Mouse (Mus musculus): ENCODE data around the gene Ugt1a7c. TPM values are rescaled to one million over a fixed set of nuclear protein-coding genes. Genes with fewer than 3 reads are reported as not detected.
A peak's percentile ranks its signal among the peaks of the same experiment; 100 is the strongest.

The Ugt1a7c gene
- polyA plus RNA-seq, 1 experiment from 2014 or later, result 2.7 TPM

DNA sequence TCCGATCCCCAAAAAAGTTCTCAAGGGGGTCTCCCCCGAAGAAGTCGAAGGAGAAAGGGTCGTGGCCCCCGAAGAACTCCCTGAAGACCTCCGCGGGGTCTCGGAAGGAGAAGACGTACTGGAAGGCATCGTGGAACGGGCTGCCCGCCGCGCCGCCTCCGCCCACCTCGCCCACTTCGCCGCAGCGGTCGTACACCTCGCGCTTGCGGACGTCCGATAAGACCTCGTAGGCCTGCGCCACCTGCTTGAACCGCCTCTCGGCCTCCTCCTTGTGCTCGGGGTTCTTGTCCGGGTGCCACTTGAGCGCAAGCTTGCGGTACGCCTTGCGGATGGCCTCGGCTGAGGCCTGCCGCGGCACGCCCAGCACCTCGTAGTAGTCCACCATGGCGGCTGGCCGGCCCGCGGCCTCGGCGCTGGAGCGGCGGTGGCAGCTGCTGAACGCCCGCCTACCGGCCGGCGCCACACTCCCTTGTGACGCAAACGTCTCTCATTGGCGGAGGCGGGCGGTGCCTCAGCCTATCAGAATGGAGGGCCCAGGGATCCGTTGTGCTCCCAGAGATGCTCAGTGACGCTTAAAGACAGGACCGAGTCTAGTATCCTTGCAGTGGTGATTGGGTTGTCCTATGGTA lies 110.5 kb downstream of the Ugt1a7c start, which contains the start of gene Dnajb3:
TSS of gene Dnajb3 (minus strand) at position 489 of the 629 bp plus-strand sequence.
- WGBS, result 7% methylated on average over 46 of the region's 62 CpGs
- ATAC-seq (peak; percentile 96), DNase-seq (ENCODE audit: low spot score) (peak; percentile 72)
- H3K27me3 ChIP-seq (replicated peaks; ENCODE audit: insufficient read depth, low read length), result no peaks in the 10 kb centered on the region
- H3K4me3 ChIP-seq (ENCODE audit: low read depth, low read length), result peak within 1 kb of the TSS; percentile 31
- no peak within 1 kb of the TSS for H3K9ac ChIP-seq (replicated peaks; ENCODE audit: low read depth)
- no peaks in the 10 kb centered on the region for H3K4me1 ChIP-seq (ENCODE audit: insufficient read depth, low read depth, low read length)
- no peak within 1 kb of the TSS for H3K27ac ChIP-seq (ENCODE audit: low read length)
- no peaks in the 10 kb centered on the region for H3K36me3 ChIP-seq (ENCODE audit: insufficient read depth, low read length)
- H3K9me3 ChIP-seq (ENCODE audit: low read length), result no peaks in the 10 kb centered on the region
- 0 out of 2 replicates have a peak, but pooled peaks have one; percentile 19 for TF ChIP-seq CTCF (IDR thresholded peaks at IDR 0.05)
- no peak for TF ChIP-seq EP300 (IDR thresholded peaks at IDR 0.05)
- H3K4me2 ChIP-seq (replicated peaks; ENCODE audit: low read depth, low read length), result peak within 1 kb of the TSS; percentile 75

DNA sequence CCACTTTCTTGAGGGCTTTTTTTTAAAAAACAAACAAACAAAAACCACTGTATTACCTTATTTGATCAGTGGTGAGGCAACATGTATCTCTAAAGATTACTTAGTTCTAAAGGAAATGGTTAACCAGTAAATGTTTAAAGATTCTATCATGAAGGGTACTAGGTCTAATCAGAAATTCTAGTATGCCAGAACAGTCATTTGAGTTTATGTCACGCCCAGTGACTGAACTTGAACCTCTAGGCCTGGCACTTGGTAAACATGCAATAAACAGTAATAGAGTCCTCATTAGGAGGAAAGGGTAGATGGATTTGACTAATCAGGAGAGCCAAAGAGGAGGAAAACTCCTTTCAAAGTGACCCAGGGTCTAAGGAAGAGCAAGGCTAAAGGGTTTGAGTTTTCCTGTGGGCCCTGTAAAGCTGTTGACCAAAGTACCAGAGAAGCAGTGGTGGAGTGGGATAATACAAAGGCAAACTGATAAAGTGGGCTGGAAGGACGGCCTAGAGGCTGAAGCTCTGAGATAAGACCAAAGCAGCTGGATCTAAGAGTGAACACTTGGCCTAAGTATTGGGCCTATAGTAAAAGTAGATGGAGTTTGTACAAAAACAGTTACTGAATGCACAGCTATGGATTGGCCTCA lies 112.1 kb downstream of the Ugt1a7c start:
- no peaks in the 10 kb centered on the region for H3K4me1 ChIP-seq (ENCODE audit: insufficient read depth, low read depth, low read length)
- 59% methylated on average over 2 of the region's 2 CpGs for WGBS
- no peaks in the 10 kb centered on the region for H3K27me3 ChIP-seq (replicated peaks; ENCODE audit: insufficient read depth, low read length)

DNA sequence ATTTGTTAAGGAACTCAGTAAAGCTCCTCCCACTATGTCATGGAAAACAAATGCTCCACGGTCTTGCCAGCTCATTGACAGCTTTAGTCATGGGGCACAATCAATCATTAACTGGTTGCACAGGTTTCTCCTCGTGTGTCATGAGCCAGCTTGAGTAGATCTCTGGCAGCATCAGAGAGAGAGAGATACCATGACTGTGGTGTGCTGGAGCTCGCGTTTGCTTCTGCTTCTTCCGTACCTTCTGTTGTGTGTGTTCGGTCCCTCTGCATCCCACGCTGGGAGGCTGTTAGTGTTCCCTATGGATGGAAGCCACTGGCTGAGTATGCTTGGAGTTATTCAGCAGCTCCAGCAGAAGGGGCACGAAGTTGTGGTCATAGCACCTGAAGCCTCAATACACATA lies 117.0 kb downstream of the Ugt1a7c start, which contains the start of gene Ugt1a1:
TSS of gene Ugt1a1 (plus strand) at position 148 of the 400 bp plus-strand sequence.
- no peak for TF ChIP-seq EP300 (IDR thresholded peaks at IDR 0.05)
- no peak for TF ChIP-seq CTCF (IDR thresholded peaks at IDR 0.05)
- Histone ChIP-seq H3K9me3 (ENCODE audit: low read length) (peaks cover 45% of the 10 kb centered on the region), H3K36me3 (ENCODE audit: insufficient read depth, low read length) (no peaks in the 10 kb centered on the region), H3K9ac (replicated peaks; ENCODE audit: low read depth) (no peak within 1 kb of the TSS), H3K27ac (ENCODE audit: low read length) (no peak within 1 kb of the TSS), H3K27me3 (replicated peaks; ENCODE audit: insufficient read depth, low read length) (no peaks in the 10 kb centered on the region), H3K4me2 (replicated peaks; ENCODE audit: low read depth, low read length) (no peak within 1 kb of the TSS), H3K4me1 (ENCODE audit: insufficient read depth, low read depth, low read length) (no peaks in the 10 kb centered on the region), H3K4me3 (ENCODE audit: low read depth, low read length) (no peak within 1 kb of the TSS)
- DNase-seq (ENCODE audit: low spot score) (peak; percentile 34), ATAC-seq (peak; percentile 27)
- 62% methylated on average over 8 of the region's 8 CpGs for WGBS

More for the DNA sequence above, 112.1 kb downstream of the Ugt1a7c start:
- no peak overlapping the region for H3K27ac ChIP-seq (ENCODE audit: low read length)
- no peak overlapping the region for H3K9ac ChIP-seq (replicated peaks; ENCODE audit: low read depth)
- no peaks in the 10 kb centered on the region for H3K36me3 ChIP-seq (ENCODE audit: insufficient read depth, low read length)
- ATAC-seq (no peak), DNase-seq (ENCODE audit: low spot score) (no peak)
- H3K4me2 ChIP-seq (replicated peaks; ENCODE audit: low read depth, low read length), result no peak overlapping the region
- no peak overlapping the region for H3K4me3 ChIP-seq (ENCODE audit: low read depth, low read length)
- TF ChIP-seq EP300 (IDR thresholded peaks at IDR 0.05) (no peak), CTCF (IDR thresholded peaks at IDR 0.05) (no peak)
- H3K9me3 ChIP-seq (ENCODE audit: low read length), result peaks cover 5% of the 10 kb centered on the region

DNA sequence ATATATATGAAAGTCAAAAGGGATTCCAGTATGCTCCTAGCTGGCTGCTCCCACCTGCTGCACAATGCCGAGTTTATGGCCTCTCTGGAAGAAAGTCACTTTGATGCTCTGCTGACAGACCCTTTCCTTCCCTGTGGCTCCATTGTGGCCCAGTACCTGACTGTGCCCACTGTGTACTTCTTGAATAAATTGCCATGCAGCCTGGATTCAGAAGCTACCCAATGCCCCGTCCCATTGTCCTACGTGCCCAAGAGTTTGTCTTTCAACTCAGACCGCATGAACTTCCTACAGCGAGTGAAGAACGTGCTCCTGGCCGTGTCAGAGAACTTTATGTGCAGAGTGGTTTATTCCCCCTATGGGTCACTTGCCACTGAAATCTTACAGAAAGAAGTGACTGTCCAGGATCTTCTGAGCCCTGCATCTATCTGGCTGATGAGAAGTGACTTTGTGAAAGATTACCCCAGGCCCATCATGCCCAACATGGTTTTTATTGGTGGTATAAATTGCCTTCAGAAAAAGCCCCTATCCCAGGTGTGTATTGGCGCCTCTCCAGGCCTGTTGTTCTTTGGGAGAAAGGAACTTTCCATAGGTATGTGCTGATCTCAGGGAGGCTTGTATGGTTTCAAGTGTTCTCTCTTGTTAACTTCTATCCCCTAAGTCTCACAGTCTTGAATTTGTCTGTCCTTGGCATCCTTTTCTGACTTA lies 117.6 kb downstream of the Ugt1a7c start:
- H3K4me2 ChIP-seq (replicated peaks; ENCODE audit: low read depth, low read length), result no peak overlapping the region
- H3K27ac ChIP-seq (ENCODE audit: low read length), result no peak overlapping the region
- TF ChIP-seq EP300 (IDR thresholded peaks at IDR 0.05), result no peak
- TF ChIP-seq CTCF (IDR thresholded peaks at IDR 0.05), result no peak
- H3K9me3 ChIP-seq (ENCODE audit: low read length), result peaks cover 52% of the 10 kb centered on the region
- 60% methylated on average over 8 of the region's 8 CpGs for WGBS
- no peaks in the 10 kb centered on the region for H3K36me3 ChIP-seq (ENCODE audit: insufficient read depth, low read length)
- no peaks in the 10 kb centered on the region for H3K4me1 ChIP-seq (ENCODE audit: insufficient read depth, low read depth, low read length)
- H3K9ac ChIP-seq (replicated peaks; ENCODE audit: low read depth), result no peak overlapping the region
- no peaks in the 10 kb centered on the region for H3K27me3 ChIP-seq (replicated peaks; ENCODE audit: insufficient read depth, low read length)
- no peak overlapping the region for H3K4me3 ChIP-seq (ENCODE audit: low read depth, low read length)
- ATAC-seq, result peak; percentile 11; the same call in 1 of the 2 replicates
- DNase-seq (ENCODE audit: low spot score), result peak; percentile 21

DNA sequence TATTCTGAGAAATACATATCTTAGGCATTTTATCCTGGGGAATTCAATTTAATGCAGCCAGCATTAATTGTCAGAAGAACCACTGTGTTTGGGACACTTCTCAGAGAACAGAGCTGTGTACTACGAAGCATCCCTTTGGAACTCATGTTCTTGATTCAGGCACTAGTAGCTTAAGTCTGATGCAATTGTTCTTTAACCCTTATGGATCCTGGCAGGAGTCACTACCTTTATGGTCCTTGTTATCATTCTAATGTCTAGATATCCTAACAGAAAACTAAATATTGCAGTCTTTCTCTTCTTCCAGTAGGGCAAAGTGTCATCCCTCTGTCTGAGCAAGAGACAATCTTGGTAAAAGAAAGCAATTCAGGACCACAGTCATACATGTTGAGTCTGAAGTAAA lies 118.2 kb downstream of the Ugt1a7c start:
- Histone ChIP-seq H3K36me3 (ENCODE audit: insufficient read depth, low read length) (no peaks in the 10 kb centered on the region), H3K9ac (replicated peaks; ENCODE audit: low read depth) (no peak overlapping the region), H3K9me3 (ENCODE audit: low read length) (peaks cover 54% of the 10 kb centered on the region), H3K4me3 (ENCODE audit: low read depth, low read length) (no peak overlapping the region), H3K27me3 (replicated peaks; ENCODE audit: insufficient read depth, low read length) (no peaks in the 10 kb centered on the region), H3K4me1 (ENCODE audit: insufficient read depth, low read depth, low read length) (no peaks in the 10 kb centered on the region), H3K4me2 (replicated peaks; ENCODE audit: low read depth, low read length) (no peak overlapping the region), H3K27ac (ENCODE audit: low read length) (no peak overlapping the region)
- ATAC-seq (no peak; the same call in 1 of the 2 replicates), DNase-seq (ENCODE audit: low spot score) (peak; percentile 15)
- 72% methylated on average over 1 of the region's 1 CpGs for WGBS
- TF ChIP-seq CTCF (IDR thresholded peaks at IDR 0.05) (no peak), EP300 (IDR thresholded peaks at IDR 0.05) (no peak)

Measured in lung, postnatal 0 days (tissue).